Mouse (Mus musculus) heart, adult 2 months (tissue): ENCODE results near the gene Rnaseh2a.

ENCODE experiments used
- CTCF ChIP-seq: fragments of 200-600 bp; IDR thresholded peaks from 2 replicates; pipeline ENCODE4 v1.8.1; 2022; ENCODE audit warnings: antibody characterized with exemption, mild to moderate bottlenecking, moderate library complexity
- POLR2A ChIP-seq: fragments of 200-500 bp; IDR thresholded peaks from 2 replicates; pipeline ENCODE4 v1.6.1; 2011; ENCODE audit warnings: mild to moderate bottlenecking, low read depth, low read length, control low read depth; ENCODE audit not compliant: insufficient read depth

DNA sequence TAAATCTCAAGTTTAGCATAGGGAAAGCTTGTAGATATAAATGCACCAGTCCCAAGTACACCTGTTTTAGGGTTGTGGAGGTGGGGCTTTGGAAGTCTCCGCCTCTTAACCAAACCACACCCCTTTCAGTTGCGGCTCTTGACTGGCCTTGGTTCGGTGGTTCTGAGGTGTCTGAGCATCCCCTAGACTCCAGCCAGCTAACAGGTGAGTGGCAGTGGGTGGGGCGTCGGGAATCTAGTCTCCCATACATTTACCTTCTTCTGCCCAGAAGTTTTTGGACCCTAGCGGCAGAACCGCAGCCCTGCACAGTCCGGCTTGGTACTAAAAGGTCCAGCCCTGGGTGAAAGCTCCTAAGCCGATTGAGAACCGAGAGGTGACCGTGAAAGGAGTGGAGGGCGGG is 19.8 kb downstream of the Rnaseh2a start:
- TF ChIP-seq CTCF (no peak), POLR2A (no peak)
